Mouse (Mus musculus): ENCODE measurements around the gene 0610009B22Rik. TPM values are rescaled to one million over a fixed set of nuclear protein-coding genes. Genes with fewer than 3 reads are reported as not detected.

Gene 0610009B22Rik
- total RNA-seq, 2 experiments from 2014 or later = 41.1 to 43.6 TPM

- no peak for DNase-seq
Observed at GRCm38 (mm10) chr11:51658705-51659104, 30.0 kb downstream of the 0610009B22Rik start.

- no peak for DNase-seq
Observed at GRCm38 (mm10) chr11:51658291-51658690, 30.4 kb downstream of the 0610009B22Rik start.

- no peak for DNase-seq
Observed at GRCm38 (mm10) chr11:51656798-51657521, 31.7 kb downstream of the 0610009B22Rik start.

GRCm38 (mm10) chr11:51654891-51655290 is 33.8 kb downstream of the 0610009B22Rik start:
- no peak for DNase-seq

- DNase-seq = no peak
Observed at GRCm38 (mm10) chr11:51653736-51654135, 34.9 kb downstream of the 0610009B22Rik start.

GRCm38 (mm10) chr11:51652889-51653418 is 35.7 kb downstream of the 0610009B22Rik start:
- no peak for DNase-seq

GRCm38 (mm10) chr11:51650691-51651515 is 37.8 kb downstream of the 0610009B22Rik start, which contains the start of the genes N4bp3 and D930048N14Rik:
Gene N4bp3, minus strand, starts transcription at chr11:51650842.
Gene D930048N14Rik, plus strand, starts transcription at chr11:51650954.
- DNase-seq = no peak

GRCm38 (mm10) chr11:51650261-51650660 is 38.4 kb downstream of the 0610009B22Rik start:
- DNase-seq = no peak

- no peak for DNase-seq
Observed at GRCm38 (mm10) chr11:51649889-51650199, 38.8 kb downstream of the 0610009B22Rik start.

- no peak for DNase-seq
Observed at GRCm38 (mm10) chr11:51649111-51649888, 39.4 kb downstream of the 0610009B22Rik start.

GRCm38 (mm10) chr11:51648566-51648965 is 40.1 kb downstream of the 0610009B22Rik start:
- no peak for DNase-seq

GRCm38 (mm10) chr11:51646751-51647667 is 41.7 kb downstream of the 0610009B22Rik start:
- DNase-seq = no peak

GRCm38 (mm10) chr11:51646245-51646644 is 42.4 kb downstream of the 0610009B22Rik start:
- no peak for DNase-seq

GRCm38 (mm10) chr11:51645293-51645692 is 43.4 kb downstream of the 0610009B22Rik start:
- no peak for DNase-seq

GRCm38 (mm10) chr11:51644217-51644616 is 44.5 kb downstream of the 0610009B22Rik start:
- no peak for DNase-seq

- DNase-seq = no peak
Observed at GRCm38 (mm10) chr11:51643761-51644160, 44.9 kb downstream of the 0610009B22Rik start.

GRCm38 (mm10) chr11:51643202-51643601 is 45.5 kb downstream of the 0610009B22Rik start:
- DNase-seq = no peak

GRCm38 (mm10) chr11:51640748-51641147 is 47.9 kb downstream of the 0610009B22Rik start:
- no peak for DNase-seq

GRCm38 (mm10) chr11:51638497-51638896 is 50.2 kb downstream of the 0610009B22Rik start:
- no peak for DNase-seq

GRCm38 (mm10) chr11:51637971-51638414 is 50.7 kb downstream of the 0610009B22Rik start:
- no peak for DNase-seq

- DNase-seq = no peak
Observed at GRCm38 (mm10) chr11:51636323-51636684, 52.4 kb downstream of the 0610009B22Rik start.
